ENCODE assay signal across 15 mouse cellular contexts in the genomic region with DNA sequence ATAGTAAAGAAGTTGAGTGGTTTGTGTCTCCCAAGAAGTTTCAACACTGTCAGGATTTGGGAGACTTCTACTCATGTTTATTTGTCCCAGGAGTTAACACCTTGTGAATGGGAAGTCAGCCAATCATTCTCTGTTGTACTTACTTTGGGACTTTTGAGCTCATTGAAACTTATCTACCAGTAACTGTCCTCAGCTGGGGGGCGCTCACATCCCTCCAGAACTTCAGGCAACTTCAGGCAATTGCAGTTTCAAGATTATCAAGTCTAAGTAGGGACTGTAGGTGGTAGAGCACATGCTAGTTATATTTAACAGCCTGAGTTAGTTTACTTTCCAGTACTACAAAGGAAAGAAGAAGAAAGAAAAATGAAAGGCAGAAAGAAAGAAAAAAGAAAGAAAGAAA. TPM values are rescaled to one million over a fixed set of nuclear protein-coding genes. Genes with fewer than 3 reads are reported as not detected.
"Had no signal": no experiment of that assay in that cellular context is flagged by ENCODE, and none has a peak within 500 bp of the region (broad histone marks: within the 10 kb centered on the region; RNA-seq: fewer than 3 reads in every experiment).

No protein-coding gene starts in this region.

- H3K4me1 ChIP-seq: intestine, embryonic 15.5 days; kidney, embryonic 15.5 days; limb, embryonic 15.5 days; liver, embryonic 13.5 days; midbrain, embryonic 13.5 days had no signal

- H3K36me3 ChIP-seq: intestine, embryonic 15.5 days; kidney, embryonic 15.5 days; limb, embryonic 15.5 days; liver, embryonic 13.5 days; midbrain, embryonic 13.5 days had no signal

- H3K4me3 ChIP-seq: intestine, embryonic 15.5 days; kidney, embryonic 15.5 days; limb, embryonic 15.5 days; liver, embryonic 13.5 days; midbrain, embryonic 13.5 days had no signal

- H3K27ac ChIP-seq: intestine, embryonic 15.5 days; kidney, embryonic 15.5 days; limb, embryonic 15.5 days; liver, embryonic 13.5 days; midbrain, embryonic 13.5 days; stomach, postnatal 0 days had no signal

- DNase-seq: kidney, adult 18-20 months; kidney, postnatal 14 days; layer of hippocampus, adult 9-11 months; layer of hippocampus, postnatal 36 days; liver, embryonic 13.5 days; lung, adult 18-20 months; lung, postnatal 36 days; right cerebral cortex, adult 18-20 months; right cerebral cortex, postnatal 25 days had no signal

- H3K27me3 ChIP-seq: intestine, embryonic 15.5 days; liver, embryonic 13.5 days had no signal

RNA-seq across cellular contexts. Expression of gene Tlr8, which starts 59.6 kb away (rescaled TPM):
- polyA plus RNA-seq: neural tube, embryonic 14.5 days had no signal
